Comparison of ENCODE assay signal across 15 mouse cellular contexts in the genomic region with DNA sequence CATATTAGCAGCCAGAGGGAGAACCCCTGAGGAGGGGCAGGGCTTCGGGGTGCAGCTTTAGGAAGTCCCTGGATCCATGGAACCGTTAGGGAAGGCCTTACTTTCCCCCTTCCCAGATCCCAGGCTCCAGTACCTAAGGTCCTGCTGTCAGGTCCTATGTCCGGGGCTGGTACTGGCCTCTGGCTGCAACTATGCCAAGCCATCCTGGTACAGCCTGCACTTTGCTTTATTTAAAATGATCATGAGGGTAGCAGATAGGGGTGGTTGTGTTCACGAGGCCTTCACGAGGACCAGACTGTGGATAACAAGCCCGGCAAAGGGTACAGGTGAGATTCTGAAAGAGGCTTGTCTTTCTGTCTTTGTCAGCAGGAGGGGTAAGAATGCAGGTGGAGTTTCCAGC.
"Had no signal": no experiment of that assay in that cellular context is flagged by ENCODE, and none has a peak within 500 bp of the region (broad histone marks: within the 10 kb centered on the region; RNA-seq: fewer than 3 reads in every experiment).

No protein-coding gene starts in this region.

- H3K27ac ChIP-seq: neural tube, embryonic 13.5 days; neural tube, embryonic 15.5 days; stomach, embryonic 15.5 days; stomach, postnatal 0 days had no signal

- DNase-seq: right cerebral cortex, adult 18-20 months; right cerebral cortex, postnatal 14 days; right cerebral cortex, postnatal 25 days; right cerebral cortex, postnatal 4 days; spleen, adult 18-20 months; thymus, adult 18-20 months; thymus, adult 2 months; thymus, postnatal 14 days; thymus, postnatal 25 days; thymus, postnatal 36 days; thymus, postnatal 4 days had no signal

- H3K4me3 ChIP-seq: neural tube, embryonic 13.5 days; neural tube, embryonic 15.5 days; stomach, embryonic 15.5 days had no signal

- H3K4me1 ChIP-seq: stomach, embryonic 15.5 days had no signal

- H3K4me2 ChIP-seq: neural tube, embryonic 13.5 days; neural tube, embryonic 15.5 days; stomach, embryonic 15.5 days had no signal

- H3K9me3 ChIP-seq: neural tube, embryonic 13.5 days; neural tube, embryonic 15.5 days; stomach, embryonic 15.5 days had no signal

- H3K36me3 ChIP-seq: neural tube, embryonic 13.5 days; neural tube, embryonic 15.5 days; stomach, embryonic 15.5 days had no signal

- H3K27me3 ChIP-seq: neural tube, embryonic 15.5 days; stomach, embryonic 15.5 days had no signal

- H3K9ac ChIP-seq: neural tube, embryonic 13.5 days; neural tube, embryonic 15.5 days; stomach, embryonic 15.5 days had no signal
